Mouse (Mus musculus) C2C12 (cell line): ENCODE results near the gene Gpr84.

Experiments
- CEBPB ChIP-seq: IDR thresholded peaks from one replicate; pipeline ENCODE4 v1.6.1; 2011; ENCODE audit warnings: low read depth, mild to moderate bottlenecking, control low read depth, moderate library complexity
- CTCF ChIP-seq: IDR thresholded peaks from one replicate; pipeline ENCODE4 v1.5.1; 2011; ENCODE audit not compliant: control insufficient read depth, insufficient read depth, insufficient read length
- FOSL1 ChIP-seq: IDR thresholded peaks from one replicate; pipeline ENCODE4 v1.8.0; 2011; ENCODE audit warnings: mild to moderate bottlenecking, low read length; ENCODE audit not compliant: poor library complexity, insufficient read depth, severe bottlenecking
- MAX ChIP-seq: IDR thresholded peaks from one replicate; pipeline ENCODE4 v1.6.1; 2011; ENCODE audit warnings: mild to moderate bottlenecking, control low read depth
- MYOD1 ChIP-seq: IDR thresholded peaks from one replicate; pipeline ENCODE4 v1.6.1; 2011; ENCODE audit warnings: low read depth; ENCODE audit not compliant: control insufficient read depth, insufficient read length
- MYOG ChIP-seq: IDR thresholded peaks from one replicate; pipeline ENCODE4 v1.6.1; 2011; ENCODE audit not compliant: control insufficient read depth, insufficient read length; ENCODE audit errors: extremely low read depth
- USF1 ChIP-seq: IDR thresholded peaks from one replicate; pipeline ENCODE4 v1.6.1; 2011; ENCODE audit warnings: low read depth, mild to moderate bottlenecking, control low read depth, moderate library complexity

DNA sequence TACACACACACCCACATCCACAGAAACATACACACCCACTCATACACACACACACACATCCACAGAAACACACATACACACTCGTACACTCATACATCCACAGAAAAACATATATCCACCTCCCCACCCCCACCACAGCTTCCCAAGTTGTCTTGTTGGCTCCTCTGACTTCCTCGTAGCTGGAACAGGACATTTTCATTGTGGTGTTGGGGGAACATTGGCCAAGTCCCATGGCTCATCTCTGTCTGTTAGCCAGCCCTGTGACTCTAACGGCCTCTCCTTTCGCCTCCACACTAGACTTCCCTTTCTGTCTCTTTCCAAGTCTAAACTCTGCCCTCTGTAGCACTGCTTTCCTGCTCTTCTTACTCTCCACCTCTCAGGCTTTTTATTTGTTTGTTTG is 47.4 kb upstream of the Gpr84 start:
- no peak for TF ChIP-seq CTCF
- no peak for TF ChIP-seq MYOG
- TF ChIP-seq MAX: no peak
- no peak for TF ChIP-seq MYOD1
- TF ChIP-seq USF1: no peak
- TF ChIP-seq FOSL1: no peak
- TF ChIP-seq CEBPB: no peak
